Mouse (Mus musculus) cerebellum, adult 9-11 months (tissue): ENCODE results near the gene Cyp26b1.
A peak's percentile ranks its signal among the peaks of the same experiment; 100 is the strongest.
"Not testable (repeated sequence)": the region's sequence is repeated elsewhere in the genome, so short reads cannot be mapped to it uniquely, and the experiment has no call there.

Experiments
- DNase-seq: peaks from one replicate; pipeline ENCODE4 v3.0.0; 2022

The Cyp26b1 gene

GRCm38 (mm10) chr6:84593693-84594092, at the start of gene Cyp26b1:
TSS of gene Cyp26b1 (minus strand) at chr6:84593908.
- DNase-seq = no peak

- DNase-seq = no peak
These were observed 47.3 kb upstream of the Cyp26b1 start for GRCm38 (mm10) chr6:84641062-84641431.

DNA sequence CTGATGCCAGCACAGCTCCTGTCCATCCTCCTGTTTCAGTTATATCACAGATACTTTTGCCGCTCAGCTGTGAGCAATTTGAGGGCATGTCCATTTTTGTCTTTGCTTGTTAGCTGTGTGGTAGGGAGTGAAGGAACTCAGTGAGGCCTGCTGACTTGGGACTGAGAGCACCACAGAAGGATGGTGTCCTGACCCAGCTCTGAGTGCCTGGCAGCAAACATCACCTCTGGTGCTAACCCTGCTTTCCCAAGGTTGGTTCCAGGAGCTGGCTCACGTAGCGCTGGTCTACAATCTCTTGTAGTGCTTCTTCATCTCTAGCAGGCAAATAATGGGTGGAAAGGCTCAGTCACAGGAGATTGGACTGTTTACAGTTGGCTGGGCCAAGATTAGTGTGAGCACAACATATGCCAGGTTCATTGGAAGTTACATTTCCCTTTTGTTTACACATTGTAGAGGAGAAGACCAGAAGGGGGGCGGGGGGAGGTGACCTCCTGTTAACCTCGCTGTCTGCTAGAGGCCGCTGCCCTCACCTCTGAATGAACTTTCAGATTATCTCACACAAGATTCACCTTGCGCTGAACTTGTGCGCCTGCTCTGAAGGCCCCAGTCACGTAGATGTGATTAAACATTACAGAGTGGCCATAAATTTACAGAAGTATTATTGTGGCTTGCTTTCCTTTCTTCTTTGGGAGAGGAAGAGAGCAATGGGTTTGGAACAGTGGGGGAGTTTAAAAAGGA, 46.8 kb upstream of the Cyp26b1 start:
- no peak for DNase-seq

DNA sequence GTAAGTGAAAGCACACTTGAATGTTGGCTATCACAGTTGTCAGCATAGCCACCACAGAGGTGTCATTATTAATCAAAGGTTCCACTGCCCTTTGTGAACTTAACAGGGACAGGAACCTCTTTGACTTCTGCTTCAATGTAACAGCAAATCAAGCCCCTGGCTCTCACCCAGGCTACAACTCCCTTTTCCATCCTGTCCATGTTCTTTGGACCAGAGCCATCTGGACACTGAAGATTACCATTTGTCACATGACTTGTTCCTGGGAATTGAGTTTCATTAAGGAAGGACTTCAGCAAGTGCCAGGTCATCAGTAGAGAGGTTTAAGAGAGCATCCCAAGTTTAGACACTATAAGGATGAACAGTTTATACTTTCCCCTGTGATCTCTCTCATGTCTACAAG, 44.5 kb upstream of the Cyp26b1 start:
- DNase-seq = peak; percentile 10

DNA sequence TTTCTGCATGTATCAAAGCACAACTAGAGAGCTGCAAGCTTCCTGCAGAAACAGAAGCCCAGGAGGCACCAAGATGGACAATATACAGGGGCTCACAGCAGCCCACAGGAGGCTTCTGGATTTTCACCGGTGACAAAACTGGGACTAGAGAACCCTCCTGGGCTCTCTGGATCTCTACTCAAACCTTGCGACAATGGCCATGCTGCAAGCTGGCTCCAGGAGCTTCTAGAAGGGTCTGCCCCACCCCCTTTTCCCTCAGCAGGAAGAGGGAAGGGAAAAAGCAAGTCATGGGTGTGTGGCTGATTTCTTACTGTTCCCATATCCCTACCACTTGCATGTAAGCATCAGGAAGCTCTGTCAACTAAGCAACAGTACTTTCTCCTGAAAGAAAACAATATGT, 37.9 kb upstream of the Cyp26b1 start:
- DNase-seq = no peak

DNA sequence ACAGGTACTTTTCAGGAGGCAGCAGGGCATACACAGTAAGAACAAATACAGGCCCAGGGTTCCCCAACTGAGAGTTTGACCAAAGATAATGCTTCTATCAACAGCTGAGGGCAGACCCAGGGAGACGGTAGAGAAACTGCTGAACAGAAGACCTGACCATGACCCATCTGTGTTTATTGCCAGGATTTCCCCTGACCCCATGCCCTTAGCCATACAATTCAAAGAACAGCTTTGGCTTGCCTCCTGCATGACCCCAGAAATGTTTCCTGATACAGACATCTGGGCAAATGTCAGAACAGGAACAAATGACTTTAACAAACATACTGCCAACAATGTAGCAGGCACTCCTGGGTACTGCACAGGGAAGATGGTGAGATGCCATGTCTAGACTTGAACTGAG, 36.6 kb upstream of the Cyp26b1 start:
- no peak for DNase-seq

GRCm38 (mm10) chr6:84628831-84629230, 35.1 kb upstream of the Cyp26b1 start:
- DNase-seq = no peak

- DNase-seq = no peak
These were observed 32.7 kb upstream of the Cyp26b1 start for GRCm38 (mm10) chr6:84626398-84626797.

DNA sequence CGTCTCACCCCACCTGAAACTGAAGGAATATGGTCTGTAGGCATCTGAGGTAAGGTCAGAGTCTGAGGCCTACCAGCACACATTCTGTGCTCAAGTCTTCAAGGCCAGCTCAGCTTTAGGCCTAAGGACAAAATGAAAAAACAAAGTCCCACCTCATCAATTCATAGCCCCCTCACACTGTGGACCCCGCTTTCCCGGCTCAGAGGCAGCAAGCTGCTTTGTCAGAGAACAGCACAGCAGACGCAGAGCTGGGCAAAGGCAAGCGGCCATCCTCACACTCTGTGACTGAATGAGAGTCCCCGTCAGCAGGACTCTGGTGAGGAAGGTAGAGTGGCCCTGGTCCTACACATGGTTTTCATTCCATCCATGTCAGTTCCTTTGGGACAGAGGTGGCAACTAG, 25.5 kb upstream of the Cyp26b1 start:
- DNase-seq = no peak

DNA sequence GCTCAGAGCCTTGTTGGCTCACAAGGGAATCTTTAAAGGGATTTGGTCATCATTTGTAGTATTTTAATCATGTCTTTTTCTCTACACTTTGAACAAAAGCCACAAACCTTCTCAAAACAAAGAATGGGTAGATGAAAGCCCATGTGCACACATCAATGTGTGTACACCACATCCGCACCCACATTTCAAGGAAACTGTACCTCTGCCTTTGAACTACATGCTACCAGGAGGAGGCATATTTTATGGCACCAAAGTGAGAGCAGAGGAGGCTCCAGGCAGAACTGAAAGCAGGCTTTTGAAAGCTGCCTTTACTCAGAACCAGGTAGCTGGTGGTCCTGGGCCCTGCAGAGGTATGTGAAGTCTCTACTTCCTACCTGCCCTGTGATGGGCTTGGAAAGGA, 23.3 kb upstream of the Cyp26b1 start:
- DNase-seq = no peak

GRCm38 (mm10) chr6:84616586-84616985, 22.9 kb upstream of the Cyp26b1 start:
- DNase-seq = no peak

DNA sequence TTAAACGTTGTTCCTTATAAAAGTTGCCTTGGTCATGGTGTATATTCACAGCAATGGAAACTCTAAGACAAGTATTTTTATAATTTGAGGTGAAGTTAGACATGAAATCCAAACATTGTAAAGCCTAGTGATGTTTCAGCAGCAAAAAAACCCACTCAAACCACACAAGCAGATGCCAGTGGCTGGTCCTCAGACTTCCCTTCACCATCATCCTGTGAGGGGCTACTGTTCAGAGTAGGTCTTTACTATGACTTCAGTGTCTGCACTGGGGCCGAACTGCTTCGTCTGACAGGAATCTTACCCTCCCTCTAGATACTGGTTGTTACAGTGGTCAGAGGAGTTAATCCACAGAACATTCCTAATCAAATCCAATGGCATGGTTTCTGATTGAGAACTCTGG, 19.9 kb upstream of the Cyp26b1 start:
- DNase-seq = no peak

- DNase-seq = no peak
These were observed 7.6 kb upstream of the Cyp26b1 start for GRCm38 (mm10) chr6:84601136-84601889.

- not testable (repeated sequence) for DNase-seq
These were observed 5.6 kb upstream of the Cyp26b1 start for GRCm38 (mm10) chr6:84599296-84599695.

- DNase-seq = no peak
These were observed 5.0 kb upstream of the Cyp26b1 start for GRCm38 (mm10) chr6:84598725-84599124.

DNA sequence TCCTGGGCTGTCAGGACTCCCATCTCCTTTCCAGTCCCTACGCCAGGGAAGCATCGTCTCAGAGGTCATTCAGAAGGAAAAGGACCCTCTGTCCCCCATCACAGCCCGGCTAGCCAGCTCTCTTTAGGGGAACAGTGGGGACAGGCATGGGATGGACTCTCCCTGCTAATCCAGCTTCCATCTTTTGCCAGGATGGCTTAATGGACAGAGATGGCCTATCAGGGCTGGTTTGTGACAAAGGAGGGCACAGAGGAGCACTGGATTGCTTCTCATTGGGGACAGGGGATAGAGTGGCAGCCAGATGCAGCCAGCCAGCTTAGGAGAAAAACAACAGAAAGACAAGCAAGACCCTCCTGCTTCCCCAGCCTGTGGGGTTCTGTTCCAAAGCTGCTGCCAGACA, 918 bp upstream of the Cyp26b1 start:
- no peak for DNase-seq

GRCm38 (mm10) chr6:84590961-84591745, 2.6 kb downstream of the Cyp26b1 start:
- no peak for DNase-seq

DNA sequence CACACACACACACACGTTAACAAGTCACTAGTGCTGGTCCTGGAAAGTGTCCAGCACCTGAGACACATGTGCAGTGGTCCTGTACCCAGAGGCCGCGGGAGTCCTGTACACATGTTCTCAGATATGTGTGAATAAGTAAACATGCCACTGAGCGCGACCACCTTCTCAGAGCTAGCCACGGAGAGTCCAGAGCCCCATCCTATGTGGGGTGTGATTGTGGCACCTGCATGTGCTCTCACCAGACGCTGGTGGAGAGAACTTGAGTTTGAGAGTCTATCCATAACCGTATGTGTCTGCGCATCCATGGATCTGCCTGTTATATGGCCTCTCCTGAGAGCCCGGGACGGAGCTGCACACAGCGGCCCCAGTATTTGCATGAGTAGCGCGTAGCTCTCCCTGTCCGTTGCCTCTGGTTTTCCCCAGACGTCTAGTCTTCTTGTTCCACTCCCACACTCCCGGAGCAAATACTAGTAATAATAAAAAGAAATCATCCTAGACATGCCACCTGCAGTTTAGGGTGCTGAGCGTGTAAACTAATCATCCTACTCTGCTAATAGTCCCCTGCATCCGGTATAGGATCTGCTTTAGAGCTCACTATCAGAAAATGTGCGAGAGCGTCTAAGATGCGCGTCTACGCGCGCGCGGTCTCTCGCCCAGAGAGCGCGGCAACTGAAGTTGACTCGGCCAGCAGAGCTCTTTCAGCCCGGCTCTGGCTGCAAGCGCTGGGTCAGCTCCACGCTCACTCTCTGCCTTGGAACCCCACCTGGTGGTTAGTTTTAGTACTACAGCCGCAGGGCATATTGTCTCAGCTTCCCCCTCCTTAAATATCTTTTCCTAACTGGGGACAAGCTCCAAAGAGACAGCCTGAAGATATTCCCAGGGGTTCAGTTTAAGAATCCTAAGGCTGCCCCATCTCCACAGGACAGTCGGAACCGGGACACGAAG, 3.7 kb downstream of the Cyp26b1 start:
- DNase-seq = peak; percentile 71

DNA sequence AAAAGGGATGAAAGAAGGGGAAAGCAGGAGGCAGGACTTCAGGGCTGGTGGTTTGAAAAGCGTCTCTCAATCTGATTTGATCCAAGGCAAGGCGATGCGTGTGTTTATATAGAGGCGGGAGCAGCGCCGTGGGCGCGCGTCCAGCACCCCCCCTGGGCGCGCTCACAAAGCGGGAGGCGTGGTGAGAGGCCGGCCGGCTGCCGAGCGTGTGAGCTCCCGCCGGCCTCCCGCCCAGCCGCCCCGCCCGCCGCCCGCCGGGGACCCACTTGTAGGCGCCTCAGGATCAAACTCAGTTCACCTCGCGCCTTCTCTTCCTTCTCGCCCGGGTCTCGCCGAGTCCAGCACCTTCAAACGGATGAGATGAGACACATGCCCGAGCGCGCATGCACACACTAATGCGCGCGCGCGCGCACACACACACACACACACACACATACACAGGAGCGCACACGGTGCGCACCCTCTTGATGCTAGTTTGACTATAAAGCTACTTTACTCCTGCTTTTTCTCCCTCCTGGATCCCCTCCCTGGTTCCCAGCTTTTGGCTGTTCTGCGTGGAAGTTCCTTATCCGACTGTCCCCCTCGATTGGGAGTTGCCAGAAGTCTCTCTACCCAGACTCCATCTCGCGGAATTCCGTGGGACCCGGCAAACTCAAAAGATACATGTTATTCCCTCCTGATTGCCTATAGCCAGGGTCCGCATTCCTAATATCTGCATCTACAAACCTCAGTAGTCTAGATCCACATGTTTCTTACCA, 4.6 kb downstream of the Cyp26b1 start:
- DNase-seq = no peak

GRCm38 (mm10) chr6:84588221-84588894, 5.3 kb downstream of the Cyp26b1 start:
- no peak for DNase-seq

GRCm38 (mm10) chr6:84587471-84588101, 6.1 kb downstream of the Cyp26b1 start:
- DNase-seq = no peak
